Mouse (Mus musculus): ENCODE measurements around the gene Pank2. TPM values are rescaled to one million over a fixed set of nuclear protein-coding genes. Genes with fewer than 3 reads are reported as not detected.
A peak's percentile ranks its signal among the peaks of the same experiment; 100 is the strongest.
"Not testable (repeated sequence)": the region's sequence is repeated elsewhere in the genome, so short reads cannot be mapped to it uniquely, and the experiment has no call there.

Pank2 gene
- polyA plus RNA-seq, 1 experiment from 2014 or later: 34.9 TPM

GRCm38 (mm10) chr2:131265056-131265455, 2.8 kb downstream of the Pank2 start:
- Histone ChIP-seq H3K9me3 (ENCODE audit: control insufficient read depth, low read length) (no peaks in the 10 kb centered on the region), H3K27ac (replicated peaks; ENCODE audit: low read depth, low read length) (no peak overlapping the region), H3K4me2 (ENCODE audit: low read length) (0 out of 2 replicates have a peak overlapping the region, but pooled peaks have one; percentile 83), H3K36me3 (ENCODE audit: control insufficient read depth, insufficient read depth, low read length) (no peaks in the 10 kb centered on the region), H3K9ac (replicated peaks; ENCODE audit: low read length) (no peak overlapping the region), H3K4me3 (replicated peaks; ENCODE audit: low read depth, low read length) (no peak overlapping the region), H3K4me1 (ENCODE audit: control insufficient read depth, insufficient read depth, low read length) (peaks cover 23% of the 10 kb centered on the region), H3K27me3 (ENCODE audit: control insufficient read depth, insufficient read depth, low read length) (no peaks in the 10 kb centered on the region)
- ATAC-seq (ENCODE audit: low FRiP score, low TSS enrichment): no peak
- 77% methylated on average over 2 of the region's 2 CpGs for WGBS
- DNase-seq: no peak

DNA sequence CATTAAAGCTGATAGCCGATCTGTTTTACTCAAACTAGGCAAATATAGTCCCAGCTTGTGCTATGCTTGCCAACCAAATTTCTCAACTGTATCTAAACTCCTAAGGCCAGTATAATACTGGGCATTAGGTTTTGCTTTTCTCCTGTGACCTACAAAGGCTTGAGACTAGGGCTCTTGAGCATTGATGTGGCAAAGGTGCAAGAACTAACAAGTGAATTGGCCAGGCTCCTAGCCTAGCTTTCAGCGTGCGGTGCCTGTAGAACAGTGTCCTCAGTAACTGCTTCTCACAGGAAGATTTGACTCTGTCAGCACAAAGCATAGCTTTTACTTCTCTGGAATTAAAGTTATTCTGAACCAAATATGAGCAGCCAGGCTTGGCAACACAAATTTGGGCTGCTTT, 13.2 kb downstream of the Pank2 start:
- no peak overlapping the region for H3K4me3 ChIP-seq (replicated peaks; ENCODE audit: low read depth, low read length)
- H3K27ac ChIP-seq (replicated peaks; ENCODE audit: low read depth, low read length): no peak overlapping the region
- H3K36me3 ChIP-seq (ENCODE audit: control insufficient read depth, insufficient read depth, low read length): peaks cover 58% of the 10 kb centered on the region
- DNase-seq (no peak), ATAC-seq (ENCODE audit: low FRiP score, low TSS enrichment) (no peak)
- no peaks in the 10 kb centered on the region for H3K9me3 ChIP-seq (ENCODE audit: control insufficient read depth, low read length)
- H3K27me3 ChIP-seq (ENCODE audit: control insufficient read depth, insufficient read depth, low read length): no peaks in the 10 kb centered on the region
- no peaks in the 10 kb centered on the region for H3K4me1 ChIP-seq (ENCODE audit: control insufficient read depth, insufficient read depth, low read length)
- no peak overlapping the region for H3K4me2 ChIP-seq (ENCODE audit: low read length)
- no peak overlapping the region for H3K9ac ChIP-seq (replicated peaks; ENCODE audit: low read length)
- 96% methylated on average over 3 of the region's 3 CpGs for WGBS

DNA sequence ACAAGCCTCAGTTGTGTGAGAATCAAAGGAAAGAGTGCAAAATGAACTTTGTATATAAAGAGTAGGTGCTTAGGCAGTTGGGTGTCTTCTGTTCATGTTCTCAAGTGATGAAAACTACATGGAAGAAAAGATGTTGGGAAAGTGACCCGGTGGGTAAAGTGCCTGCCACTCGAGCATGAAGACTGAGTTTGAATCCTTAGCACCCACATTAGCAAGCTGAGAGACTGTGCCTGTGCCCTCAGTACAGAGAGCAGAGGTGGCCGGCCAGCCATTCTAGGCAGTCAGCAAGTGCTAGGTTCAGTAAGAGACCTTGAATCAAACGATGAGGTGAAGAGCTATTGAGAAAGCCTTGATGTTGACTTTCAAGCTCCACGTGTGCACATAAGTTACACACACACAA, 14.4 kb downstream of the Pank2 start:
- Histone ChIP-seq H3K9ac (replicated peaks; ENCODE audit: low read length) (no peak overlapping the region), H3K4me1 (ENCODE audit: control insufficient read depth, insufficient read depth, low read length) (no peaks in the 10 kb centered on the region), H3K4me3 (replicated peaks; ENCODE audit: low read depth, low read length) (no peak overlapping the region), H3K27me3 (ENCODE audit: control insufficient read depth, insufficient read depth, low read length) (no peaks in the 10 kb centered on the region), H3K36me3 (ENCODE audit: control insufficient read depth, insufficient read depth, low read length) (peaks cover 64% of the 10 kb centered on the region), H3K27ac (replicated peaks; ENCODE audit: low read depth, low read length) (no peak overlapping the region), H3K9me3 (ENCODE audit: control insufficient read depth, low read length) (no peaks in the 10 kb centered on the region), H3K4me2 (ENCODE audit: low read length) (no peak overlapping the region)
- ATAC-seq (ENCODE audit: low FRiP score, low TSS enrichment) (no peak), DNase-seq (no peak)
- WGBS: 96% methylated on average over 5 of the region's 5 CpGs

- DNase-seq: no peak
- no peak overlapping the region for H3K4me3 ChIP-seq (replicated peaks; ENCODE audit: low read depth, low read length)
- ATAC-seq (ENCODE audit: low FRiP score, low TSS enrichment): no peak
- H3K9ac ChIP-seq (replicated peaks; ENCODE audit: low read length): no peak overlapping the region
- no peaks in the 10 kb centered on the region for H3K4me1 ChIP-seq (ENCODE audit: control insufficient read depth, insufficient read depth, low read length)
- no peak overlapping the region for H3K27ac ChIP-seq (replicated peaks; ENCODE audit: low read depth, low read length)
- no peak overlapping the region for H3K4me2 ChIP-seq (ENCODE audit: low read length)
- no peaks in the 10 kb centered on the region for H3K27me3 ChIP-seq (ENCODE audit: control insufficient read depth, insufficient read depth, low read length)
- H3K9me3 ChIP-seq (ENCODE audit: control insufficient read depth, low read length): no peaks in the 10 kb centered on the region
- peaks cover 50% of the 10 kb centered on the region for H3K36me3 ChIP-seq (ENCODE audit: control insufficient read depth, insufficient read depth, low read length)
- 92% methylated on average over 1 of the region's 1 CpGs for WGBS
These were observed 19.3 kb downstream of the Pank2 start for GRCm38 (mm10) chr2:131281596-131281995.

GRCm38 (mm10) chr2:131286276-131286675, 24.0 kb downstream of the Pank2 start:
- ATAC-seq (ENCODE audit: low FRiP score, low TSS enrichment) (no peak), DNase-seq (no peak)
- no peak overlapping the region for H3K4me2 ChIP-seq (ENCODE audit: low read length)
- no peaks in the 10 kb centered on the region for H3K9me3 ChIP-seq (ENCODE audit: control insufficient read depth, low read length)
- H3K4me3 ChIP-seq (replicated peaks; ENCODE audit: low read depth, low read length): no peak overlapping the region
- no peak overlapping the region for H3K27ac ChIP-seq (replicated peaks; ENCODE audit: low read depth, low read length)
- WGBS: 80% methylated on average over 1 of the region's 1 CpGs
- no peak overlapping the region for H3K9ac ChIP-seq (replicated peaks; ENCODE audit: low read length)
- H3K27me3 ChIP-seq (ENCODE audit: control insufficient read depth, insufficient read depth, low read length): no peaks in the 10 kb centered on the region
- peaks cover 43% of the 10 kb centered on the region for H3K36me3 ChIP-seq (ENCODE audit: control insufficient read depth, insufficient read depth, low read length)
- H3K4me1 ChIP-seq (ENCODE audit: control insufficient read depth, insufficient read depth, low read length): no peaks in the 10 kb centered on the region

GRCm38 (mm10) chr2:131290669-131291068, 28.4 kb downstream of the Pank2 start:
- no peak overlapping the region for H3K4me3 ChIP-seq (replicated peaks; ENCODE audit: low read depth, low read length)
- H3K36me3 ChIP-seq (ENCODE audit: control insufficient read depth, insufficient read depth, low read length): peaks cover 53% of the 10 kb centered on the region
- DNase-seq (no peak), ATAC-seq (ENCODE audit: low FRiP score, low TSS enrichment) (no peak)
- no peaks in the 10 kb centered on the region for H3K9me3 ChIP-seq (ENCODE audit: control insufficient read depth, low read length)
- no peak overlapping the region for H3K4me2 ChIP-seq (ENCODE audit: low read length)
- H3K27ac ChIP-seq (replicated peaks; ENCODE audit: low read depth, low read length): no peak overlapping the region
- H3K27me3 ChIP-seq (ENCODE audit: control insufficient read depth, insufficient read depth, low read length): no peaks in the 10 kb centered on the region
- H3K9ac ChIP-seq (replicated peaks; ENCODE audit: low read length): no peak overlapping the region
- no peaks in the 10 kb centered on the region for H3K4me1 ChIP-seq (ENCODE audit: control insufficient read depth, insufficient read depth, low read length)

DNA sequence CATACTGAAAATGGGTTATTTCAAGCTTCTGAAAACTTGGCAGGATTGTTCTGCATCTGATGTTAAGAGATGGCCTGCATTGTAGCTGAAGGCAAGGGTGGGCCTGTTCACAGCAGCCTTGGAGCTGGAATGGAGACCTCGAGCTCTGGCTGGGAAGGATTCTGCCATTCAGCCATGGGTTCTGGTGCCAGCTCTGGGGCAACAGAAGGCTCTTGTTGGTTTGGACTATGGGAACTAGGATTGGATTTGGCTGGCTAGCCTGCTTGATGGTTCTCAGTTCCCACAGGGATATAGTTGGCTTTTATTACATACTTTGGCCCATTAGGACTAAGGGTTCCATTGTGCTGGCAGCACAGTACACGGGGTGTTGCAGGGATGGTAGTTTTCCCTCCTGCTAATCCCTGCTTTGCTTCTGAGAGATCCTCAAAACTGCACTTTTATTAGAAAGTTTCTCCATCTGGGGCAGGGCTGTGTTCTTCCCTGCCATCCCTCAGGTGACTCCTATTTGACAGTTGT, 34.5 kb downstream of the Pank2 start:
- ATAC-seq (ENCODE audit: low FRiP score, low TSS enrichment) (no peak), DNase-seq (no peak)
- no peaks in the 10 kb centered on the region for H3K9me3 ChIP-seq (ENCODE audit: control insufficient read depth, low read length)
- H3K4me1 ChIP-seq (ENCODE audit: control insufficient read depth, insufficient read depth, low read length): no peaks in the 10 kb centered on the region
- H3K4me2 ChIP-seq (ENCODE audit: low read length): no peak overlapping the region
- H3K4me3 ChIP-seq (replicated peaks; ENCODE audit: low read depth, low read length): no peak overlapping the region
- H3K27me3 ChIP-seq (ENCODE audit: control insufficient read depth, insufficient read depth, low read length): no peaks in the 10 kb centered on the region
- WGBS: 79% methylated on average over 2 of the region's 2 CpGs
- H3K9ac ChIP-seq (replicated peaks; ENCODE audit: low read length): no peak overlapping the region
- H3K36me3 ChIP-seq (ENCODE audit: control insufficient read depth, insufficient read depth, low read length): peaks cover 69% of the 10 kb centered on the region
- H3K27ac ChIP-seq (replicated peaks; ENCODE audit: low read depth, low read length): no peak overlapping the region

- H3K27ac ChIP-seq (replicated peaks; ENCODE audit: low read depth, low read length); DNase-seq; H3K9me3 ChIP-seq (ENCODE audit: control insufficient read depth, low read length); H3K4me3 ChIP-seq (replicated peaks; ENCODE audit: low read depth, low read length); H3K9ac ChIP-seq (replicated peaks; ENCODE audit: low read length); ATAC-seq (ENCODE audit: low FRiP score, low TSS enrichment); H3K4me2 ChIP-seq (ENCODE audit: low read length); H3K4me1 ChIP-seq (ENCODE audit: control insufficient read depth, insufficient read depth, low read length); H3K27me3 ChIP-seq (ENCODE audit: control insufficient read depth, insufficient read depth, low read length): not testable (repeated sequence)
- WGBS: 46% methylated on average over 7 of the region's 7 CpGs
- peaks cover 72% of the 10 kb centered on the region for H3K36me3 ChIP-seq (ENCODE audit: control insufficient read depth, insufficient read depth, low read length)
These were observed 36.4 kb downstream of the Pank2 start for GRCm38 (mm10) chr2:131298674-131299073.

- H3K4me1 ChIP-seq (ENCODE audit: control insufficient read depth, insufficient read depth, low read length): no peaks in the 10 kb centered on the region
- no peak overlapping the region for H3K4me3 ChIP-seq (replicated peaks; ENCODE audit: low read depth, low read length)
- no peak overlapping the region for H3K4me2 ChIP-seq (ENCODE audit: low read length)
- no peaks in the 10 kb centered on the region for H3K27me3 ChIP-seq (ENCODE audit: control insufficient read depth, insufficient read depth, low read length)
- H3K36me3 ChIP-seq (ENCODE audit: control insufficient read depth, insufficient read depth, low read length): peaks cover 69% of the 10 kb centered on the region
- H3K9ac ChIP-seq (replicated peaks; ENCODE audit: low read length): no peak overlapping the region
- H3K9me3 ChIP-seq (ENCODE audit: control insufficient read depth, low read length): no peaks in the 10 kb centered on the region
- no peak overlapping the region for H3K27ac ChIP-seq (replicated peaks; ENCODE audit: low read depth, low read length)
- ATAC-seq (ENCODE audit: low FRiP score, low TSS enrichment) (no peak), DNase-seq (no peak)
- 94% methylated on average over 2 of the region's 2 CpGs for WGBS
These were observed 38.2 kb downstream of the Pank2 start for GRCm38 (mm10) chr2:131300485-131300884.

All from midbrain, embryonic 14.5 days (tissue).